Mouse (Mus musculus) E14TG2a.4 (cell line): ENCODE measurements around the gene Itga9.

Experiments
- CTCF ChIP-seq: conservative IDR thresholded peaks from 2 replicates; pipeline ENCODE4 v1.5.1; 2014; ENCODE audit warnings: low read length
- NANOG ChIP-seq: IDR thresholded peaks from 2 replicates; pipeline ENCODE4 v1.6.1; 2014; ENCODE audit warnings: borderline replicate concordance, low read length, mixed read lengths
- POU5F1 ChIP-seq: IDR thresholded peaks from 2 replicates; pipeline ENCODE4 v1.6.1; 2014; ENCODE audit warnings: low read length, borderline replicate concordance

DNA sequence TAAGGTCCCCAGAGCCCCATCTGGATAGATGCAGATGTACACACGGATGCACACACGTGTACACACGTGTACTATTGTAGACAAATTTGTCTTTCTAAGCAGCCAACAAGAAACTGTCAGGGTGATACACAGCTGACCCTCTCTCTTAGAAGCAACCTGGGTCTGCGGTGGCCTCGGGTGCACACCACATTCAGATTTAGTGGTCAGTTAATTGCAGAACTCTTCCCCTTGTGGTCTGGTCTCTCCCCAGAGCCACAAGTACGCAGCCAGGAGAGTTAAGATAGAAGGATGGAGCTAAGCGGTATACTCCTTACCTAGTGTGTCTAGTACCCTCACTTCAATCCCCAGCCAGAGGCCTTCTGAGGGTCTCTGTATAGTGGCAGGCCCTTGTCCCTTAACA lies 276.7 kb downstream of the Itga9 start:
- TF ChIP-seq CTCF, result no peak
- no peak for TF ChIP-seq POU5F1
- TF ChIP-seq NANOG, result no peak
